Mouse (Mus musculus) lung, postnatal 10 days (tissue): ENCODE data around the gene Rangrf.
"Not testable (repeated sequence)": the region's sequence is repeated elsewhere in the genome, so short reads cannot be mapped to it uniquely, and the experiment has no call there.

Experiments used
- DNase-seq: peaks from one replicate; pipeline ENCODE4 v3.0.0; 2021

Rangrf gene

GRCm38 (mm10) chr11:68975085-68975484 is at the start of gene Rangrf:
Rangrf (minus strand) TSS chr11:68975185.
- DNase-seq, result no peak

GRCm38 (mm10) chr11:69020691-69021090 is 45.7 kb upstream of the Rangrf start:
- DNase-seq, result no peak

- no peak for DNase-seq
These were observed 41.8 kb upstream of the Rangrf start for GRCm38 (mm10) chr11:69016755-69017154.

- DNase-seq, result peak; percentile 95
These were observed 40.9 kb upstream of the Rangrf start, which contains the start of gene Ctc1 for GRCm38 (mm10) chr11:69015644-69016441. Ctc1 (plus strand) TSS chr11:69015911.

GRCm38 (mm10) chr11:69012071-69012601 is 37.2 kb upstream of the Rangrf start:
- peak; percentile 95 for DNase-seq

GRCm38 (mm10) chr11:69011445-69011844 is 36.5 kb upstream of the Rangrf start:
- DNase-seq, result not testable (repeated sequence)

GRCm38 (mm10) chr11:69010400-69011323 is 35.7 kb upstream of the Rangrf start:
- DNase-seq, result no peak

GRCm38 (mm10) chr11:69009508-69009907 is 34.5 kb upstream of the Rangrf start:
- no peak for DNase-seq

- DNase-seq, result peak; percentile 95
These were observed 33.5 kb upstream of the Rangrf start, which contains the start of gene Pfas for GRCm38 (mm10) chr11:69008182-69009121. Pfas (minus strand) TSS chr11:69008460.

GRCm38 (mm10) chr11:69006575-69006974 is 31.6 kb upstream of the Rangrf start:
- DNase-seq, result not testable (repeated sequence)

GRCm38 (mm10) chr11:69005193-69005592 is 30.2 kb upstream of the Rangrf start:
- no peak for DNase-seq

GRCm38 (mm10) chr11:69003592-69003991 is 28.6 kb upstream of the Rangrf start:
- DNase-seq, result peak; percentile 32

- not testable (repeated sequence) for DNase-seq
These were observed 27.8 kb upstream of the Rangrf start for GRCm38 (mm10) chr11:69002782-69003181.

GRCm38 (mm10) chr11:68997080-68997479 is 22.1 kb upstream of the Rangrf start:
- DNase-seq, result no peak

GRCm38 (mm10) chr11:68994377-68994776 is 19.4 kb upstream of the Rangrf start:
- DNase-seq, result no peak

- no peak for DNase-seq
These were observed 18.1 kb upstream of the Rangrf start for GRCm38 (mm10) chr11:68993122-68993521.

- peak; percentile 40 for DNase-seq
These were observed 13.4 kb upstream of the Rangrf start for GRCm38 (mm10) chr11:68988341-68988740.

- no peak for DNase-seq
These were observed 12.4 kb upstream of the Rangrf start for GRCm38 (mm10) chr11:68987365-68987882.

GRCm38 (mm10) chr11:68982639-68983369 is 7.8 kb upstream of the Rangrf start:
- DNase-seq, result peak; percentile 88

- no peak for DNase-seq
These were observed 5.9 kb upstream of the Rangrf start for GRCm38 (mm10) chr11:68980919-68981318.

- no peak for DNase-seq
These were observed 4.3 kb upstream of the Rangrf start for GRCm38 (mm10) chr11:68979320-68979733.
